Mouse (Mus musculus): ENCODE measurements at regions not wholly inside any gene's neighbourhood (a gene's known extent, or its start where the extent isn't known, plus 50 kb on each side); places are given as distances from the start of the nearest gene placed in this dataset.

DNA sequence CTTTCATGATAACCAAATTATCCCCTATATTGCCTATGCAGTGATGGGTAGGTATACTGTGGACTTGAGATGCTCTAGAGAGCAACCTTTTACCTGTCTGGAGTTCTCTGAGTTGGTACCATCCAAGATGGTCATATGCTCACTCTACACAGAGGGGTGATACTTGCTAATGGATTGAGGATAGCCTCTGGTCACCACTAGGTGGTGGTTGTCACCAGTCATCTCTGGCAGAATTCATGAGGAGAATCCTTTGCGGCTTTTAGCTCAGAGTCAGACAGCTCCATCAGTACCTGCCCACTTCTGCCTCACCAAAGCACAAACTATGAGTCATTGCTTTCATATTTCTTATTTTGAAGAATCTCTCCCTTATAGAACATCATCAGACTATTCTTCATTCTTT lies 500.9 kb upstream of the Impad1 start:
- TF ChIP-seq CTCF (conservative IDR thresholded peaks at IDR 0.05; ENCODE audit: low read length): 0 out of 2 replicates have a peak, but pooled peaks have one; percentile 12
- TF ChIP-seq POU5F1 (IDR thresholded peaks at IDR 0.05; ENCODE audit: borderline replicate concordance, low read length): no peak
